Mouse (Mus musculus): ENCODE results near the gene Gpam.

GRCm38 (mm10) chr19:55096666-55097065, 30.4 kb downstream of the Gpam start:
- TF ChIP-seq GATA1 (IDR thresholded peaks at IDR 0.05; ENCODE audit: borderline replicate concordance, low read length) (no peak), FLI1 (IDR thresholded peaks at IDR 0.05; ENCODE audit: low read length) (no peak)

All from megakaryocyte, embryonic 14.5 days (primary cell).